Mouse (Mus musculus) right cerebral cortex, adult 18-20 months (tissue): ENCODE measurements around the gene Dgkh.
"Not testable (repeated sequence)": the region's sequence is repeated elsewhere in the genome, so short reads cannot be mapped to it uniquely, and the experiment has no call there.

Experiments
- DNase-seq: peaks from one replicate; pipeline ENCODE4 v3.0.0; 2022; ENCODE audit warnings: mixed read lengths

The Dgkh gene

DNA sequence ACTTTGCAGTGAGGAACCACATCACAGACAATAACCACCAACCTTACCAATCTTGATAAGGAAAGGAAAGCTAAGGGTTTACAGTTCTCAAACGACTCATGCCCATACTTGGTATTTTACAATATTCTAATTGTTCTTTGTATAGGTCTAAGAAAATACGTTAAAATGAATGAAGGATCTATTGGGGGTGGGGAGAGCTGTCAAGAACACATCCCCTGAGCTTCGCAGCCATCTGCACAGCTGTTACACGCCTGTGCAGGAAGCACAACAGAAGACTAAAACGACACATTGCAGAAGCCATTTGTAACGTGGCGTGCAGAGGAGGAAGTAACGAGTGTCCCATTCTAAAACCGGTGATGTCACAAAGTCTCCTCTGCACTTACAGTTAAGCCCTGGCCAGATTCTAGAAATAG is 113.7 kb downstream of the Dgkh start:
- DNase-seq, result no peak

DNA sequence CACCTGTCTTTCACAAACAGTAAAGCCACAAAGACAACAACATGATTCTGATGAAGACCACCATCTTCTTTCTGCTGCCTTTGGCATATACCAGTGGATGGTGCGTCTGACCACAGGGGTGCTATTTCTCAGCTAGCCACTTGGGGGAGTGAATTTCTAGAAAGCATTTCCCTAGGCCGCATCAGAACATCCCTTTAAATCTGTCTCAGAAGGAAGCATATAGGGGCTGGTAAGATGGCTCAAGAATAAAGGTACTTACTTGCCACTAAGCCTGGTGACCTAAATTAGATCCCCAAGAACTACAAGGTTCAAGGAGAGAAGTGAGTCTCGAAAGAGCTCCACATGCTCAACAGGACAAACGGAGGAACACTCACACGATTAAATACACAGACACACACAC is 119.0 kb downstream of the Dgkh start:
- peak; percentile 39 for DNase-seq

DNA sequence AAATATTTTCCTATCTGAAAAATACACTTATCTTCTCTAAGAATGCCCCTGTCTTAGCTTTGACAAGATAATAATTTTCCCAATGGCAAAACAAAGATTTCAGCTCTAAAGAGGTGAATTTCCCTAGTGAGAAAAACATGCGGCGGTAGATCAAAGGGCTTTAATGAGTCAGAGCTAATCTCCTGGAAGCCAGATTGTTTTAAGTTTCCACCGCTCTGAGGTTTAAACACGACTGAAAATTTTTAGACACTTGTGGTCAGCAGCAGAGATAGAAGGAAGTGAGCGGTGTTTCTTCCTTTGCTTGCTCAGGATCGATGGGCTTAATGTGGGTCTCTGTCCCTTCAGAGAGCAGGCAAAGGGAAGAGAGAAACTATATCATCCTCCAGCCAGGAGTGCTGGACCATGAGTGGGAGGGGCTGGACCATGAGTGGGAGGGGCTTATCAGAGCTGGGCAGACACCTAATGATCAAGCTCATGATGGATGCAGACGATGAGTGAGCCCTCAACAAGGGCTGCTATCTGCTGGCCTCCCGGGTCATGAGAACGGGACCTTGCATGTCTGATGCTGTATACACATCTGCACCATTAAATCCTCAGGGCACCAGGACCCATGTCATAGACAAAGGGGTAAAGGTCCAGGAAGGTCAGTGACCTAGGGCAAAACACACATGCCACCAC is 120.3 kb downstream of the Dgkh start:
- DNase-seq, result no peak

DNA sequence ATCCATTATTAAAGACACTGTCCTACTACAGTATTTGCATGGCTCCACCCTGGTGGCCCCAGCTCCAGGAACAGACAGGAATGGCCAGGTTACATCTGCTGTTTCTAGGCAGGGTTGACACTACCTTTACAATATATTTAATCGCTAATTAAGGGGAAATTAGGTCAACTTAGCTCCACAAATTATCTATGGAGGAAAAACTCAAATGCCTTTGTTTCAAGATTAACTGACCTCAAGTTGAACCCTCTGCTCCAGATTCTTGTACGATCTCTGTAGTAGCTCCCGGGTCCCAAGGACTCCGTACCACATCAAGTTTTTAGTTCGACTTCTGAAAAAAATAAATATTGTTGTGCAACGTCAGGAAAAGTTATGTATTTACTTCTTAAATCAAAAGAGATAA is 137.7 kb downstream of the Dgkh start:
- no peak for DNase-seq

DNA sequence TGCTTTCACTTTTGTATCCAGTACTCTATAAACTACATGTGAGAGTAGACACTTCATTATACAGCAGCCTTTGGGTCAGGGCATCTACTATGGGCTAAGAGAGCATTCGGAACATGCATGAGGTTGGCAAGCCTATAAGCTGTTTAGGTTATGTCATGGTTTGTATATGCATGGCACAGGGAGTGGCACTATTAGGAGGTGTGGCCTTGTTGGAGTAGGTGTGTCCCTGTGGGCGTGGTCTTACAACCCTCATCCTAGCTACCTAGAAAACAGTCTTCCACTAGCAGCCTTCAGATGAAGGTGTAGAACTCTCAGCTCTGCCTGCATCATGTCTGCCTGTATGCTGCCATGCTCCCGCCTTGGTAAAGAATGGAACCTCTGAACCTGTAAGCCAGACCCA is 139.6 kb downstream of the Dgkh start:
- no peak for DNase-seq

DNA sequence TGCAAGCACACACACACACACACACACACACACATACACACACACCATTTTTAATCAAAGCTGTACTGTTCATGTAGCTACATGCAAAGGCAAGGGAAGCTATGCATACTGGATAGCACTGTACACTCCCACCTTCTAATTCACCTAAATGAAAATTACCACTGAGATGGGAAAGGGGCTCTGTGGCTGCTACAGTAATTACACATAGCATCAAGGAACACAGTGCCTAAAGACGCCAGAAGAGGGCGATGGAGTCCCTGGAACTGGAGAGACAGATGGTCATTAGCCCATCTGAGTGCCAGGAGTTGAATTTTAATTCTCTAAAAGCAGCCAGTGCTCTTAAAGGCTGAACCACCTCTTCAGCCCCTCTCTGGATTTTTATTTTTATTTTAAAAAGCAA is 142.2 kb downstream of the Dgkh start:
- peak; percentile 48 for DNase-seq

DNA sequence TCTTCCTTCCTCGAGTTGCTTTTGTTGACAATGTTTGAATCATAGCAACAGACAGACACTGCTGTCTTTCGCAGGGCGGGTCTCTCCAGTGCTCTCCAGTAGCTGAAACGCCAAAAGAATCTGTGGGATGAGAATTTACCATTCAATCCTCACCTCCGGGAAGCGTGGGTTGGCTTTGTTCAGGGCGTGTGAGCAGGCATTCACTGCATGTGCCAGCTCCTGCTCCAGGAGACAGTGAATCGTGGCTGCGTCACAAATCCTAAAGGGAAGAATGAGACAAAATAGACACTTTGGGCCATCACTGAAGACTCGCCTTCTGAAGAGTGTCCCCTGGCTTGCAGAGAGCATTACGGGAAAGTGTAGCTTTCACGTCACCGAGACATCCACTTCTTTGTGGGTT is 148.4 kb downstream of the Dgkh start:
- DNase-seq, result peak; percentile 84

DNA sequence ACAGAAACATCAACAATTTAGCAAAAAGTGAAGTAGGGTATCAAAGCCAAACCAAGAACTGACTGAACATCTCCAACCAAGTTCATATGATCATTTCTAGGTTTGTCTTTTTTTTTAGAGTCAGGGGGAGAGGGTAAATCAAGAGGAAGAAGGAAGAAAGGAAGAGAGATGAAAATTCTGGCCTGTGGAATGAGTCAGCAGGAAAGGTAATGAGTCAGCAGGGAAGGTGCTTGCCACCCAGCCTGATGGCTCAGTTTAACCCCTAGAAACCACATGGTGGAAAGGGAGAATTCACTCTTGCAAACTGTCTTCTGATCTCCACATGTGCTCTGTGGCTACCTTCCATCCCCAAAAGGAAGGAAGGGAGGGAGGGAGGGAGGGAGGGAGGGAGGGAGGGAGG is 149.4 kb downstream of the Dgkh start:
- DNase-seq, result no peak

DNA sequence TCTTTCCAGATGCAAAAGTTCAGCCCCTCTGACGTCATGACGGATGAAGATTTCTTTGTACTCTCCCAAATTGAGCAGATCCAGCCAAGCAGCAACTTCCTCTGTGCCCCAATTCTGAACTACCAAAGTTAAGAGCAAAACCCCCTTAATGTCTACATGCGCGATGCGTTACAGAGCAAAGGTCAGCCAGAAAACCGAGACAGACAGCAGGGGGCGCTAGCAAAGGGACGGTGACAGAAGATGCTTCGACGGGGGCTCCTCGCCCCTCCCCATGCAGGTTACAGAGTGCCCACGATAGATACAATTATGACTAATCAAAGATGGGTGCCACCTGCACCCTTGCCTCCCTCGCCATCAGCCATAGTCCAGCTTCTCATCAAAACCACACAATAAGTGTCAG is 156.7 kb downstream of the Dgkh start:
- no peak for DNase-seq

DNA sequence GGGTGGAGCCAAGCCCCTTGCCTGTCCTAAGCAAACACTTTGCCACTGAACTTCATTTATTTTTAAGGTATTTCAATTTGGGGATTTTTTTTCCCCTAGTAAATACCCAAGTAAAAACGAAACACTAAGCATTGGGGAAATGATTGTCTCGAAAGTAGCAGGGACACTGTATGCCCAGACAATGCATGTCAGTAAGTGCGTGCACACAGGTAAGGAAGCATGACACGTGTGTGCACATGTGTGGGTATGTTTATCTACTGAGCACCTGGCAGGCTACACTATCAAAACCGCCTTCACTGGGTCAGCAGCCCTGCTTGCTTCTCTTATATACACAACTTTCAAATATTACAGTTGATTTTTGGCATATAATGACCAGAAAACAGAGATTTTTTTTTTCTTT is 164.2 kb downstream of the Dgkh start:
- DNase-seq, result no peak

DNA sequence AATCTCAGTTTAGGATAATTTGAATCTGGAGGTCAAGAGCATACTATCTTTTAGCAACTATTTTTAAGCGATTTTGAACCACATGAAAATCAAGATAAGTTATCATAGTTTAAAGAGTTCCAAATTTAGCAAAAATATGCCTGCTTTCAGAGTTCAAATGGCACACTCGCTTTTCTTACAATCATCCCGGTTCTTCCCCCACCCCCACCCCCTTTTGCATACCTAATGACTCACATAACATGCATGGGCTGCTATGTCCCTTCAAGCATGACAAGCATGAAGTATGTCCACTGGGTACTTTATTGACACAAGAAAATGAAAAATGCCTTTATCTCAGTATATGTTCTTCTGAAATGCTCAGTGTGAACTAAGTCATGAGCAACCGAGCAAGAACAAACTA is 166.1 kb downstream of the Dgkh start:
- DNase-seq, result no peak

DNA sequence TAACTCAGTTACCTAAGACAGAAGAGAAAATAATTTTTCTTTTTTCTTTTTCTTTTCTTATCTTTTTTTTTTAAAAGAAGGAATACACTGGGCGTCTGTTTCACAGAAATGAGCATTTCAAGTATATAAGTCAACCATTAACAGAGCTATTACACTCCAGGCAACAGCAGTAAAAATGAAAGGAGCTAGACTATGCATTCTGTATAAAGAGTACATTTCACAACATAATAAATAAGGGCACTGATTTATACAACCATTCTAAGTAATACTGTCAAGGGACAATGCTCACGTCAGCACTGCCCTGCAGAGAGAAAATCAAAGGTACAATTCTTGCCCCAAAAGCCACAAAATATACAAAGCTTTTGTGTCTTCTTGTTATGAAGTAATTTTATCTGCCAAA is 168.3 kb downstream of the Dgkh start:
- DNase-seq, result no peak

DNA sequence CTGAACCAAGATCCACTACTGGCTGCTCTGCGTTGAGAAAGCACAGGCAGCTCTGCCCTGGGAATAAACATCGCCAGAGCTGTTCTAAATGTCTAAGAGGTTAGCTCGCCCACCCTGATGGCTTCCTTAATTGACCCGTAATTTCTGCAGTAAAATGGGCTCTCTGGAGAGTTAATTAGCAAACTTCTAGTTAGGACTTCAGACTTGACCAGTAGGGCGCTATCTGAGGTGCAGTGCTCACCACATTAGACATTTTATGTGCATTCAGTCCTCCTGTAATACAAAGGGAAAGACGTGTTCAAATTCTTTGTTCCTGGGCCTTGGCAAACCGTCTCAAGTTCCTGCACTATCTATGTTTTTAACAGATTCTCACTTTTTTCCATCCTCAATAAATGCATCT is 169.4 kb downstream of the Dgkh start:
- DNase-seq, result no peak

DNA sequence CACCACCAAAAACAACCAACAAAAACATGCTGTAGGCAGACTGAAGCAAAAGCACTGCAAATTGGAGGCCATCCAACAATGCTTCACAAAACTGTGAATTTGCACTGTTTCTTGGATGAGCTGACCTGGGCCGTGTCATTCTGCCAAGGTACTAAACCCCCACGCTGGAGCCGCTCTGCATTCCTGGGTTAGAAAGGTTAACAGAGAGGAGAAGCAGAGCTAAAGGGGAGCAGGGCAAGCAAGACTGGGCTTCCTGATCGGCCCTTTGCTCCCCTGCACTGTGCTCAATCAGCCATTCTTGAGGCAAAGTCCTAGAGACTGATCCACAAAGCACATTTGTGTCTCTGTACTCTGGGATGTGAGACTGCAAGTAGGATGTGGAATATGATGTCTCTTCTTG is 170.5 kb downstream of the Dgkh start:
- DNase-seq, result no peak

DNA sequence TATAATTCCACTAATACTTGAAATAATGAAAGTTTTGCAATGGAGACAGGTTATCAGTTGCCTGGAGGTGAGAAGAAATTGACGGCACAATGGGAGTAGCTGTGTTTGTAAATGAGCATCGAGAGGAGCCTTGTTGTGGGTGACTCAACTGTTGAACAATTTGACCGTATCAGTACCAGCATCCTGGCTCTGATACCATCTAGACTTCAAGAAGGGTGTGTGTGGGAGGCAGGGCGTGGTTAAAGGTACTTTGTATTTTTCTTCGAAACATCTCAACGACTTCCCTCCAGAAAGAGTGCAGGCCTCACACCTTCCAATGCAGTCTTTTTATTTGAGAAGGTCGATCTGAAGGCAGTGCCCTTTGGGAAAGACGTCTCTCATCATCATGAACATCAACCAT is 173.5 kb downstream of the Dgkh start:
- no peak for DNase-seq

DNA sequence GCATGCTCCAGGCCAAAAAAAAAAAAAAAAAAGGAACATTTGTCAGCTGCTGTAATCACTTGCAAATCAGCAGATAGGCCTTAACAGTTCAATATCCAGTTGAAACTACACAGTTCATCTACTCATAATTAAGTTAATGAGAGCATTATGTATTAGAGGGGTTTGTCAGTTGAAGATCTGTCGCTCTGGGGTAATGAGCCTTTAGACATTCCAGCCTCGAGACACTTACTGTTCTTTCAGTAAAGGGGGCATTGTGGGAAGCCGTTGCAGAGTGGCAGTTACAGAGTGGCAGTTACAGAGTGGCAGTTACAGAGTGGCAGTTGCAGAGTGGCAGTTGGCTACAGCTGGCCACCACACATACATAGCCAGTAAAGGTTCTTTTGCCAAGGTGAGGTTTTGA is 177.7 kb downstream of the Dgkh start:
- not testable (repeated sequence) for DNase-seq

DNA sequence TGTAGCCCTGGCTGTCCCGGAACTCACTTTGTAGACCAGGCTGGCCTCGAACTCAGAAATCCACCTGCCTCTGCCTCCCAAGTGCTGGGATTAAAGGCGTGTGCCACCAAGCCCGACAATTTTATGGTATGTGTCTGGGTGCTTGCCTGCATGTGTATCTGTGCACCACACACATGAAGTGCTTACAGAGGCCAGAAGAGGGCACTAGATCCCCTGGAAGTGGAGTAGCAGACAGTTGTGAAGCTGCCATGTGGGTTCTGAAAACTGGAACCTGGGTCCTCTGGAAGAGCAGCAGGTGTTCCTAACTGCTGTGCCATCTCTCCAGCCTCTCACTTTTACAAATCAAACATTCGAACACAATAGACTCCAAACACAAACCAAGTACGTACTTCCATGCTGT is 178.9 kb downstream of the Dgkh start:
- no peak for DNase-seq

DNA sequence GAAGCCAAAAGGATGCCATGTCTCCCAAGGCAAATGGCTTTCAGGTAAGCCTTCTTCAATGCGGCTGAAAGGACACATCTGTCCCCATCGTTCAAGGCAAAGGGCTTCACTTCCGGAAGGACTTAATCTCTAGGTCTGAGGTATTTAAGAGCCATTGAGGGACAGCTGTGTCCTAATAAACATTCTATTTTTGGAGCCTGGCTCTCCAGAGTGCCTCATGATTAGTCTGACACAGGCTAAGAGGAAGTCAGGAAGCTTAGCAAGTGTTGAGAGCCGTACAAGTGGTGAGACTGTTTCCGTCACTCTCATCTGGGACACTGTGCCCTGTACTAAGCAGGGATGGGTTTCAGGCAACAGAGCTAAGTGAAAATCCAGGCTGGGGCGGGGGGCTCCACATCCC is 183.8 kb downstream of the Dgkh start:
- no peak for DNase-seq

DNA sequence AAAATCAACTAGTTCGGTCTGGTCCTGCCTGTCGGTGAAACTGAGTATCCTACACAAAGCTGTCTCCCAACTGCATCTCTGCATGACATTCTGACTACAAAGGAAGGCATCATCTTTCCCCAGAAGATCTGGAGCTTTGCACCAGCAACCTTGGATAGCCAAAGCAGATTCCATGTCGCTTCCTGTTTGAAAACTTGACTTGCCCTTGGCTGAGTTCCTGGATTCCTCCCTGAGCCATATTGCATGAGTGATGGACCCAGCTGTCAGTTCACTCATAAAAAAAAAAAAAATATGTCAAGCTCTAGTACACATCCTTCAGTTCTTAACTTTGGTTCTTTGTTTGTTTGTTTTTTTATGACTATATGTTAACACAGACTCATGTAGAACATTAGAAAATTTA is 191.3 kb downstream of the Dgkh start:
- no peak for DNase-seq

DNA sequence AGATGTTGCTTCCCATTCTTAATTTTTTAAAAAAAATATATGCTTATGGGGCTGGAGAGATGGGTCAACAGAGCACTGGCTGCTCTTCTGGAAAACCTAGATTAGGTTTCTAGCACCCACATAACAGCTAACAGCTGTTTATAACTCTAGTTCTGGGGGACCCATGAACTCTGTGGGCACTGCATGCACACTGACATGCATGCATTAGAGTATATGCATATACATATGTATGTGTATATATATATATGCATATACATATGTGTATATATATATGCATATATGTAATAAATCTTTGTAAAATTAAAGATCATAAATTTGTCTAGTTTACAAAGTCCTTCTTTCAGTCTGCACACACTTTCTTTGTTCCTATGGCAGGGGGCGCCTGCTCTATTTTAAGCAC is 192.8 kb downstream of the Dgkh start:
- DNase-seq, result no peak

DNA sequence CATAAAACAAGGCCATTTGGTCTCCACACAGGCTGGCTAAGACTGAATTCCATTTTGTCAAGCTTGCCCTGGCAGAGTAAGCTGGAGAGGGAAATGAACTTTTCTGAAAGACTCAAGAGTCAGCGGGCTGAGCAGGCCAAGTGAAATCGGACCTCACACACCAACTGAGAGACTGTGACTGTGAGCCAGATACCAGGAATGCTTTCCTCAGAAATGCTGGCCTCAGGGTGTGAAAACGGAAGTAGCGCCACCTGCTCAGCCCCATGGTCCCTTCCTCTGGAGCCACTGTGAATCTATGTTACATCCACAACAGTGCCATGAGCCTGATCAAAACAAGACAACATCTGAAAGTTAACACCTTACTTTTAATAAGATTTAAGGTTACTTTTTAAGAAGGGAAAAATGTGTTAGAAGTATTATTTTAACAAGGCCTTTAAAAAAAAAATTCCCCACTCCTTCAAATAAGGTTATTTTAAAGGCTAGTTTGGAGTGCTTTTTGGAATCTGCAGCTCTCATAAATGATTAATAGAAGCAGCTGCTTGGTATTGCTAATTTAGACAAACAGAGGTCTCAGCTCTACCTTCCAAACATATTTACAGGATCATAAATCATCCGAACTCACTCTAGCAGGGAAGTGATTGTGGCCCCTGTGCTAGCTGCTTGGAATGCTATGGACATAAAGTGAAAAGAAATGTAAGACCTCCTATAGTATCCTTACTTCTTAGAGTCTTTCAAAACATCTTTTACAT is 193.8 kb downstream of the Dgkh start:
- no peak for DNase-seq

DNA sequence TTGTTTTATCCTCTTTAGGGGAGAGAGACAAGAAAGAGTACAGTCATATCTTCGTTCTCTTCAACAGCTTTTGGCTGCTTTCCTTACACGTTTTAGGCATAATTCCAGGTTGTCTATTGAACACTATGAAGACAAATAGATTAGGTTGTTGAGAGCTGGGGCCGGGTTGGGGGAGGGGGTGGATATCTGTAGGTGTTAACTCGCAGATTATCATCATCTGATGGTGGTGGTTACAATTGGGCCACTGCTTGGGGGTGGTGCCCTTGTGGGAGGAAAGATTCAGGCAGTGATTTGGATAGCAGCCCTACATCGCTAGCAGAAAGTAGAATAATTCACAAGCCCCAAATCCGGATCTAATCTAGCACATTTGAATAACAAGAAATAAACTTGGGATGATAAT is 195.0 kb downstream of the Dgkh start:
- DNase-seq, result peak; percentile 49

DNA sequence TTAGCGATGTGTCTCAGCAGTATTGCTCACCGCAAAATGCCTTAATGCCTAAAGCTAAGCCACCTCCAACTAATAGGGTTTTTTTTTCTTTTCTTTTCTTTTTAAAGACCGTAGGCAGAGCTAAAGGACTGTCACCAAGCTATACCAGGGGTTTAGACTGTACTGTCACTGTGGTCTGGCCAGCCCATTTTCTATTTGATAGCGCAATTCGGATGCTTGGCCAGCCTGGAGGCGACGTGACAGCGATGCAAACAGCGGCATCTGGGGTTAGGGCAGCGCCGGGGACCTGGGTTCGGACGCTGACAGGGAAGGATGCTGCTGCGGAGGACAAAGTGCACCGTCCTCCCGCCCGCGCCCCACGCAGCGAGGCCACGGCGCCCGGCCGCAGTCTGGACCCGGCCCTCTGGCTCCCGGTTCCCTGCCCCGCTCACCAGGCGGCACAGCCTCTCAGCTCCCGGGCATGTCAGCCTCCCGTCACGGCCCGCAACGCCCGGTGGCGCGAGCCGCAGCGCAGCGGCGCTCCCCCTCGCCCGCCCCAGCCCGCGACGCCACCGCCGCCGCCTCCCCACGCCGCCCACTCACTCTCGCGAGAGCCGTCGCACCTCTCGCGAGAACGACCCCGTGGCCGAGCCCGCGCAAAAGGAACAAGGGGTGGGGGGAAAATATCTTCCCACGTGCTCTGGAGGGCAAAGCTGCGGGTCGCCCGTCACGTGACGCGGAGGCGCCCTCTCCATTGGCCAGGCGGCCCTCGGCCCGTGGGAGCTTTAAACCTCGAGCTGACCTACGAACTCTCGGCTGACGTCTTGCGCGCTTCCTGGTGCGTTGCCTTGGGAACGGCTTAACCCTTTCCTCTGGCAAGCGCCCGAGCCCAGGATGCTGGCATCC is 196.1 kb downstream of the Dgkh start, which contains the start of gene Akap11:
TSS of gene Akap11 (minus strand) at position 528 of the 885 bp plus-strand sequence.
- DNase-seq, result peak; percentile 97

DNA sequence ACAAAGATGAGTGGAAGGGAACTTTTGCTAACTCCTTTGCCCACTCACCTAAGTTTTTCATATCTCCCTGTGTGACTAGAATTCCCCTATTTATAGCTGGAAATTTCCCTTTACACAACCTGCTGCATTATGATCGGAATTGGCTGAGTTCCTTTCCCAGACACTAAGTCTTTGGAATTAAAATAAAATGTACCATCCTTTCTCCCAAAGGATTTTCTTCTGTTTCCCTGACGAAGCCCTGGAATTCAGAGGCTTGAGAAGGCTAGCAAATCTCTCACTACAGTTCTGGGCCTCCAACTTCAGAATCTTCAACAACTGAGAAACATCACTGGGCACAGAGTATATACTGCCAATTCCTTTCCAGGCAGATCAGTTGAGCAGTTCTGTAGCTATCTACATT is 197.2 kb downstream of the Dgkh start:
- DNase-seq, result no peak
